25 mouse cellular contexts compared by ENCODE assay signal in genomic region chr4:119882814-119883213, GRCm38 (mm10).
DNase-seq lines count a peak whose midpoint lies in the region; ATAC-seq and TF ChIP-seq lines count a peak whose summit lies in the region.
"Had no signal": no experiment of that assay in that cellular context is flagged by ENCODE, and none has a peak within 500 bp of the region (broad histone marks: within the 10 kb centered on the region; RNA-seq: fewer than 3 reads in every experiment).

No protein-coding gene starts in this region.

- WGBS in liver, embryonic 15.5 days (ENCODE audit: insufficient replicate concordance), result 33% methylated on average over 5 of the region's 5 CpGs
- WGBS in liver, embryonic 11.5 days, result 54% methylated on average over 5 of the region's 5 CpGs
- 30% methylated on average over 5 of the region's 5 CpGs for WGBS in lung, postnatal 0 days

- TF ChIP-seq CTCF in lung, postnatal 0 days (IDR thresholded peaks at IDR 0.05), result no peak

- DNase-seq in heart, adult 11 months, result peak; percentile 68
- no peak for DNase-seq in heart, adult 18-20 months
- DNase-seq in liver, embryonic 11.5 days (ENCODE audit: low spot score), result no peak
- no peak for DNase-seq in lung, postnatal 0 days (ENCODE audit: low spot score)
- no peak for DNase-seq in lung, postnatal 14 days
- no peak for DNase-seq in right cerebral cortex, postnatal 4 days
- DNase-seq: adrenal gland, adult 8-10 months; cerebellum, adult 11 months; cerebellum, adult 9-10 months; cerebellum, postnatal 36 days; gastrocnemius, postnatal 10 days; kidney, adult 8-10 months; kidney, postnatal 10 days; right cerebral cortex, postnatal 14 days had no signal

- ATAC-seq in liver, embryonic 15.5 days (ENCODE audit: insufficient read depth), result peak; percentile 44; the same call in 1 of the 2 replicates
- no peak for ATAC-seq in liver, embryonic 11.5 days (replicated peaks; ENCODE audit: low FRiP score)
- no peak for ATAC-seq in lung, postnatal 0 days
- ATAC-seq: forebrain, embryonic 13.5 days; intestine, embryonic 16.5 days had no signal

- no peaks in the 10 kb centered on the region for H3K4me1 ChIP-seq in liver, embryonic 15.5 days (replicated peaks)
- H3K4me1 ChIP-seq in liver, embryonic 11.5 days (replicated peaks; ENCODE audit: control insufficient read depth, insufficient read depth, low read length), result no peaks in the 10 kb centered on the region
- no peaks in the 10 kb centered on the region for H3K4me1 ChIP-seq in lung, postnatal 0 days (ENCODE audit: insufficient read depth, low read depth, low read length)
- H3K4me1 ChIP-seq: hindbrain, embryonic 12.5 days; stomach, embryonic 15.5 days had no signal

- H3K9ac ChIP-seq in liver, embryonic 15.5 days, result no peak overlapping the region
- no peak overlapping the region for H3K9ac ChIP-seq in liver, embryonic 11.5 days (ENCODE audit: low read depth, low read length)
- no peak overlapping the region for H3K9ac ChIP-seq in lung, postnatal 0 days (replicated peaks; ENCODE audit: low read depth)
- H3K9ac ChIP-seq: forebrain, embryonic 13.5 days; heart, embryonic 15.5 days; hindbrain, embryonic 12.5 days; limb, embryonic 13.5 days; midbrain, embryonic 12.5 days; neural tube, embryonic 13.5 days; stomach, embryonic 15.5 days had no signal

- no peaks in the 10 kb centered on the region for H3K36me3 ChIP-seq in liver, embryonic 15.5 days (replicated peaks)
- H3K36me3 ChIP-seq in liver, embryonic 11.5 days (ENCODE audit: control insufficient read depth, insufficient read depth, low read length), result no peaks in the 10 kb centered on the region
- H3K36me3 ChIP-seq in lung, postnatal 0 days (ENCODE audit: insufficient read depth, low read length), result no peaks in the 10 kb centered on the region
- H3K36me3 ChIP-seq: heart, embryonic 10.5 days; heart, embryonic 15.5 days; hindbrain, embryonic 12.5 days; limb, embryonic 13.5 days; midbrain, embryonic 12.5 days; neural tube, embryonic 13.5 days; stomach, embryonic 15.5 days had no signal

- no peak overlapping the region for H3K27ac ChIP-seq in liver, embryonic 15.5 days (replicated peaks)
- no peak overlapping the region for H3K27ac ChIP-seq in liver, embryonic 11.5 days (ENCODE audit: low read depth, low read length)
- H3K27ac ChIP-seq in lung, postnatal 0 days (ENCODE audit: low read length), result peak overlapping the region; percentile 77
- H3K27ac ChIP-seq: forebrain, embryonic 13.5 days; heart, embryonic 10.5 days; heart, embryonic 15.5 days; hindbrain, embryonic 12.5 days; limb, embryonic 13.5 days; midbrain, embryonic 12.5 days; neural tube, embryonic 13.5 days; stomach, embryonic 15.5 days had no signal

- no peak overlapping the region for H3K4me3 ChIP-seq in liver, embryonic 15.5 days (replicated peaks)
- H3K4me3 ChIP-seq in liver, embryonic 11.5 days (ENCODE audit: low read depth, low read length), result no peak overlapping the region
- no peak overlapping the region for H3K4me3 ChIP-seq in lung, postnatal 0 days (ENCODE audit: low read depth, low read length)
- H3K4me3 ChIP-seq: forebrain, embryonic 13.5 days; heart, embryonic 10.5 days; heart, embryonic 15.5 days; hindbrain, embryonic 12.5 days; limb, embryonic 13.5 days; midbrain, embryonic 12.5 days; neural tube, embryonic 13.5 days; stomach, embryonic 15.5 days had no signal

- no peak for TF ChIP-seq EP300 in lung, postnatal 0 days (IDR thresholded peaks at IDR 0.05)

- H3K4me2 ChIP-seq in liver, embryonic 15.5 days, result no peak overlapping the region
- H3K4me2 ChIP-seq in liver, embryonic 11.5 days, result no peak overlapping the region
- no peak overlapping the region for H3K4me2 ChIP-seq in lung, postnatal 0 days (replicated peaks; ENCODE audit: low read depth, low read length)
- H3K4me2 ChIP-seq: forebrain, embryonic 13.5 days; heart, embryonic 15.5 days; hindbrain, embryonic 12.5 days; limb, embryonic 13.5 days; midbrain, embryonic 12.5 days; neural tube, embryonic 13.5 days; stomach, embryonic 15.5 days had no signal

- H3K27me3 ChIP-seq in liver, embryonic 15.5 days, result no peaks in the 10 kb centered on the region
- H3K27me3 ChIP-seq in liver, embryonic 11.5 days (replicated peaks; ENCODE audit: control insufficient read depth, insufficient read depth, low read length), result no peaks in the 10 kb centered on the region
- no peaks in the 10 kb centered on the region for H3K27me3 ChIP-seq in lung, postnatal 0 days (replicated peaks; ENCODE audit: insufficient read depth, low read length)
- H3K27me3 ChIP-seq: CH12.LX; forebrain, embryonic 13.5 days; heart, embryonic 15.5 days; hindbrain, embryonic 12.5 days; limb, embryonic 13.5 days; neural tube, embryonic 13.5 days; stomach, embryonic 15.5 days had no signal

- H3K9me3 ChIP-seq in liver, embryonic 15.5 days (replicated peaks), result no peaks in the 10 kb centered on the region
- H3K9me3 ChIP-seq in liver, embryonic 11.5 days (ENCODE audit: control insufficient read depth, low read length), result no peaks in the 10 kb centered on the region
- no peaks in the 10 kb centered on the region for H3K9me3 ChIP-seq in lung, postnatal 0 days (ENCODE audit: low read length)
- H3K9me3 ChIP-seq: forebrain, embryonic 13.5 days; heart, embryonic 10.5 days; heart, embryonic 15.5 days; hindbrain, embryonic 12.5 days; limb, embryonic 13.5 days; midbrain, embryonic 12.5 days; neural tube, embryonic 13.5 days; stomach, embryonic 15.5 days had no signal
